Mouse (Mus musculus): Measurements from ENCODE around the gene Wwox. TPM values are rescaled to one million over a fixed set of nuclear protein-coding genes. Genes with fewer than 3 reads are reported as not detected.

Gene Wwox
- total RNA-seq, 2 experiments from 2014 or later = 14.2 to 14.3 TPM

DNA sequence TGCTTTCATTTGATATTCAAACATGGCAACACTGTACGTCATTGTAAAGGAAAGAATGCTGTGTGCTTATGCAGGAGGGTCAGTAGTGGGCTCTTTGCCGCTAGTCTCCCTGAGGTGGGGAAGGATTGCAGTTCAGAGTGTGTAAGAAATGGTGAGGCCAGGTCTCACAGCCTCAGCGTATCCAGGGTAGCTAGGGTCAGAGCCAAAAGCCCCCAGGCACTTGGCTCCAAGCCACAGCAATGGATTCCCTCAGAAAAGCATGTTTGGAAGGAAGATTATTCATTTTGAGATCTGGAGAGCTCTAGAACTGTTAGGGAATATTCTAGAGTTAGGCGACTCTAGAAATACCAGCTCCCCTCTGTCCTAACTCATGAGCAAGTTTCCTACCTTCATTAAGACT, 279.4 kb downstream of the Wwox start:
- Histone ChIP-seq H3K4me3 (no peak overlapping the region), H3K27ac (no peak overlapping the region)
- no peak for TF ChIP-seq CTCF (conservative IDR thresholded peaks at IDR 0.05)
- DNase-seq (ENCODE audit: low spot score in 2 of 2) = no peak

DNA sequence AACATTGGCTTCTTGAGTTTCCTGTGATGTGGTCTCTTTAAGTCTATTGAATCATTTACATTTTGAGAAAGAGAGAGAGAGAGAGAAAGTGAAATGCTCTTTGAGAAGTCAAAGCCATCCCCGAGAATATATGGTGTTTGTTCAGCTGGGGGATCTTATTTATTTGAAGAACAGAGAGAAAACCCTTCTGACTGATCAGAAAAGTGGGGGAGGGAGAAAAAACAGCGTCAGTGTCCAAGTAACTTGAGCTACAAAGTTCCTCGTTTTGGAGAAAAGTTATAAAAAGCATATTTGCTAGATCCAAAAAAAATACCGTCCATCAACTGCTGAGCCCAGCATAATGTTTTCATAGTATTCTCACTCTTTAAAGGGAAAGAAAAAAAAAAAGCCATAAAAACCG, 283.2 kb downstream of the Wwox start:
- Histone ChIP-seq H3K4me3 (no peak overlapping the region), H3K27ac (no peak overlapping the region)
- no peak for TF ChIP-seq CTCF (conservative IDR thresholded peaks at IDR 0.05)
- DNase-seq (ENCODE audit: low spot score in 2 of 2) = no peak

DNA sequence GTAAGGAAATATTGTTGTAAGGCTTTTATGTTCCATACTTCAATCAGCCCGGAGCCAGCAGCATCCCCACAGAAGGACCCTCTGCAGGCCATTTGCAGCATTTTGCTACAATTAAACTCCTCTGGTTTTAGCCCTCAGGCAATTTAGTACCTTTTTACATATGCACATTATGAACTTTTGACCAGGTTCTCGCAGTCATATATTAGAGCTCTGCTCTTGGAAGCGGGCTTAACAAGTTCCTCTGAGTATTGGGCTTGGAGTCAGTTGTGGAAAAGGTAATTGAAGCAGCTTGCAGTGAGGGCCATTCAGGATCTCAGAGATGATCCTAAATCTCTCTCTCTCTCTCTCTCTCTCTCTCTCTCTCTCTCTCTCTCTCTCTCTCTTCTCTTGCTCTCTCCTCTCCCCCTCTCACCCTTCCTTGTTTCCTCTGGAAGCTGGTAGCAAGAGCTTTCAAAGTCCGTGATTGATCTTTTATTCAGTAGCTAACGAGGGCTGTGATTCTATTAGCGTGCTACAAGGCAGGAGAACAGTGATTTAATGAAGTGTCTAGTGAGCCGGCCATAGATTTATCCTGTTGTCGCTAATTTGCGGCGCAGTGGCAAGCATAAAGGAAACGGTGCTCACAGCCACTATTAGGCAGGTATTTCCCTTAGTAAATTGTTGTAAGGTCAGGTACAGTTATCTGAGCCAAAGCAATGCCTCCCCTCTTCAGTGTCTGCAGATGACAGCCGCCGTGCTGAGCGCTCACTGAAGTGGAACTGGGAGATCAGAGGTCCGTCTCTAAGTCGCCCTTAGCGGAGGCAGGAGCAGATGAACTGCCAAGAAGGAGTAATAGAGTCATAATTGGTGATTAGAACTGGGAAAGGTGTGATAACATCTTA, 292.0 kb downstream of the Wwox start:
- no peak overlapping the region for H3K4me3 ChIP-seq
- no peak overlapping the region for H3K27ac ChIP-seq
- no peak for TF ChIP-seq CTCF (conservative IDR thresholded peaks at IDR 0.05)
- DNase-seq (ENCODE audit: low spot score in 2 of 2) = no peak

DNA sequence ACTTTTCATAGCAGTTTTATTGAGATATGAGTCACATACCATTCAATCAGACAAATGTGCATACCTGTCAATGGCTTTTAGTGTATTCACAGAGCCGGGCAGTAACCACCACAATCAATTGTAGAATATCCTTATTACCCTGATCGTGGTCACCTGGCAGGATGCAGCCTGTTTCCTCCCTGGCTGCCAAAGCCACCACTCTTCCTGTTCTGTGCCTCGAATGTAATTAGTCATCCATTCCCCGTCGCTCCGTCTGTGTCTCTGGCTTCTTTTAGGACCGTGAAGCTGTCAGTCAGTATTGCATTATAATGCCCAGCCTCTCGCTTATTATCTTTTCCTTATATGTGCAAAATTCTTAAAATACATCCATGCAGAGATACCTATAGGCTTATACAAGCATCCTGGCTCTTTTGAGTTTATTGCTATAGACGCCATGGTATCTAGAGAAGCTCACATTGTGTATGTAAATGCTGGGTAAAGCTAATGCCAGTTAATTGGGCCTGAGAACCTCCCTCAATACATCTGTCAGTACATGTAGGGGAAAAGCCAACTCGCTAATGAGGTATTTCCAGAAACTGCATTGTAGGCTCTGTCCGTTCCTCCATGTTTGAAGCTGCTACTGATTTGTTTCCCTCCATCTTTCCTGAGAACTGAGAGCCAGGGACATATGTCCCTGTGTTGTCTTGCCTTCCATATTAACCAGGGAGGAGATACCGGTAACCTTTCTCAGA, 303.9 kb downstream of the Wwox start:
- no peak for DNase-seq (ENCODE audit: low spot score in 2 of 2)
- H3K4me3 ChIP-seq = no peak overlapping the region
- TF ChIP-seq CTCF (conservative IDR thresholded peaks at IDR 0.05) = no peak
- H3K27ac ChIP-seq = no peak overlapping the region

DNA sequence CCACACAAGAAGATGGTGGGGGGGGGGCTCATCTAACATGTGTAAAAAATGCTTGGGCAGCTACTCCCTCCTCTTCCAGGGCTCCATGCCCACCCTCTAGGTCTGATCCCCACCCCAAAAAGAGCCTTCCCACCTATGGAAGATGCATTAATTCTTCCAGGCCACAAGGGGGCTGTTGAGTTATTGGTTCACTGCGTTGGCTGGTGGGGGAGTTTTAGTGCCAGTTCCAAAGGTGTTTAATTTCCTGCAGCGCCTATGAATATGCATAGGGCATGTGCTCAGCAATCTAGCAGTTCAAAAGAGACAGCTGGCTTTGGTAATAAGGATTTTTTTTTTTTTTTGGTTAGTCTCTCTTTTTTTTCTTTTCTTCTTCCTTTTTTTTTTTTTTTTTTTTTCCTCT, 306.9 kb downstream of the Wwox start:
- DNase-seq (ENCODE audit: low spot score in 2 of 2) = no peak
- H3K4me3 ChIP-seq = no peak overlapping the region
- TF ChIP-seq CTCF (conservative IDR thresholded peaks at IDR 0.05) = peak; percentile 46
- no peak overlapping the region for H3K27ac ChIP-seq

DNA sequence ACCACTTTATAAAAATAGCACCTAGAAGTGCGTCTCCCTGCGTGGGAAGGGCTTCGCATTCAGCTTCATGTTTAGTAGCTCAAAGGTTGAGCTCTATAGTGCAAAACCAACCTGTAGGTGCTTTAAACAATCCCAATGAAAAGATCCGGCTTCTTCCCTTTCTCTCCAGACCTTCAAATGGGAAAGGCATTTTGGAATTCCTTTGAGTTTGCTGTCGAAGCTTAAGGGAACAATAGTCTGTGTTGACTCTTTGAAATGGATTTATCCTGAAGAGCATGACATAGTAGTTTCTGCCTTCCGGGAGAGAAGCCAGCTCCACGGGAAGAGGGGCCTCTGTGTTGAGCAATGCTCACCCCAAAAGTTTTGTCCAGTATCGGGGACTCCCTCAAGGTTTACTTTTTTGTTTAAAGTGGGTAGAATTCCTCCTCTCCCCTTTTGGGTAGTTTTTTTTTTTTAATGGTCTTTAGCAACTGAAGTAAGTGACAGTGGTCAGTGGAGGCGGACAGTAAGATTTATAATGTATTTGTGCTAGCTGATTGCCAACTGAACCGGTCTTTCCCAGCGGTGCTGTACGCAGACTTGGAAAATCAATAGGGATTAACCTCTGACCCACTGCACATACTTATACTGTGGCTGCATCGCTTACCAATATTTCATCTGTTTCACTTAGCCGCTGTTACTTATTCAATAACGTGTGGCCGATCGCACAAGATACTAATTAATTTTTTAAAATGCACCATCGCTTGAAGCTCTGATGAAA, 312.1 kb downstream of the Wwox start:
- H3K4me3 ChIP-seq = no peak overlapping the region
- TF ChIP-seq CTCF (conservative IDR thresholded peaks at IDR 0.05) = no peak

DNA sequence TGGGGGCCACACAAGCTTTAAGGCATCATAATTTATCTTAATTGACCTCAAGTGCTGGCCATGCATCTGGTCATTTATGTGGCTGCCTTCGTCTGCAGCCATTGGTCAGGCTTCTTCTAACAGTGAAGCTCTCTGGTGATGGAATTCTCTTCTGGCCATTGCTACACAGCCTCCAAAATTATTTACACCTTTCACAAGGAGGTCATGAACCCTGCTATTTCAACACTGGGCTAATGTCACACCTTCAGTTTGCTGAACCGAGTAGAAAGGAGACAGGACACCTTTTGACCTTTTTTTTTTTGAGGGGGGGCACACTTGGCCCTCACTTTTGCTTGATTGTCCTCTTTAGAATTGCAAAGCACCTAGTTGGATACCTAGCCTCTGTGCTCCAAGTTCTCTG, 320.2 kb downstream of the Wwox start:
- TF ChIP-seq CTCF (conservative IDR thresholded peaks at IDR 0.05) = no peak
- H3K4me3 ChIP-seq = no peak overlapping the region

More for the DNA sequence above, 312.1 kb downstream of the Wwox start:
- no peak overlapping the region for H3K27ac ChIP-seq
- DNase-seq (ENCODE audit: low spot score in 2 of 2) = no peak

DNA sequence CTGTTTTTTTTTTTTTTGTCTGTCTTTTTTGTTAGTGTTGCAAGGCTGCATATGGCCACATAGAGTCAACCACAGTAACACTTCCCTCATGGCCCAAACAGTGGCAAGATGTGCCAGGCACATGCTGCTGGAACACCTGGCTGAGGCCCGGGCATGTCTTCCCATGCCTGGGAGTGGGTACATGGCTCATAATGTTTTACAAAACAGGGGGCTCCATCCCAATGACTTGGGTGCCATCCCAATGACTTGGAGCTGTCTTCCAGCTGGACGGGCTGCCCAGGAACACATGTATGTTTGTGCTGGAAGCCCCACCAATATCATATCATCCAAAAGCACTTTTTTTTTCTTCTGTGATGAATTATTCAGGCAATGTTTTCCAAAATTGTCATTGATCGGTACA, 329.1 kb downstream of the Wwox start:
- TF ChIP-seq CTCF (conservative IDR thresholded peaks at IDR 0.05) = no peak
- no peak overlapping the region for H3K4me3 ChIP-seq
- H3K27ac ChIP-seq = no peak overlapping the region
- DNase-seq (ENCODE audit: low spot score in 2 of 2) = no peak

More for the DNA sequence above, 320.2 kb downstream of the Wwox start:
- H3K27ac ChIP-seq = no peak overlapping the region
- DNase-seq (ENCODE audit: low spot score in 2 of 2) = no peak

DNA sequence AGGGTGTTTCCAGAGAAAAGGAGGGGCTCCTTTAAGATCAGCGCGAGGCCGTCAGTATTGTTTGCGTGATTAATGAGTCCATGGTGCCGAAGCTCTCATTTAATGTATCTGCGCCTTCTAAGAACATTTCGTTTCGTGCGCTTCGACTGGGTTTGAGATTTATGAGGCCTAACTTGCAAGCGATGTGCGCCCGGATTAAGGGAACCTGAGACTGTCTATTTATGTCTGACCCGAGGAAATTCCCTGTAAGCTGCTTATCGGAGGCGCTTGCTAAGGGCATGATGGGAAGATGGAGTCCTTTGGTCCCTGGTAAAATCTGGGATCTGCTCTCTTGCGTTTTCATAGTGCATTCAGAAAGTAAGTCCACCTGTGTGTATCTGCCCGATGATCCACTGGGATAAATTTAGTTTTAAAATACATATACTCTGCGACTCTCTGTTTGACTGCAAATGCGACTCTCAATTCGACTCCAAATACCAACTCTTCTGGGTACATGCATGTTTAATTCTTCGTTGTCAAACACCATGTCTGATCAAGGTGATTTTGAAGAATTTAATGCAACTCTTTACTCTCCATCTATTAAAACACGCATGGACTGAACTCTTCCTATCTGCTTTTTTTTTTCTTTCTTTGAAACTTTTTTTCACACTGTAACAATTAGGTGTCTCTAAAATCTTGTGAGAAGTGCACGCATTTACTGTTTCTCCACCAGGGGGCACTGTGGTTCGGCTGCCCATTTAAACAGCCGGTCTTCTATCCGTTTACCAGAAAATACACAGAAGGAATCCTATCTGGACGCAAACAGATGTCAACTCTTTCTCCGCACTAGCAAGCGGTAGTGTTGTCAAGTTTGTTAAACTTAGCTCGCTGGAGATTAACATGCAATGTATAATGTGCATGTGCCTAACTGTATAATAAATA, 331.7 kb downstream of the Wwox start:
- H3K4me3 ChIP-seq = no peak overlapping the region
- no peak overlapping the region for H3K27ac ChIP-seq
- peak; percentile 61 to 80 for DNase-seq (ENCODE audit: low spot score in 2 of 2)
- peak; percentile 99 for TF ChIP-seq CTCF (conservative IDR thresholded peaks at IDR 0.05)

DNA sequence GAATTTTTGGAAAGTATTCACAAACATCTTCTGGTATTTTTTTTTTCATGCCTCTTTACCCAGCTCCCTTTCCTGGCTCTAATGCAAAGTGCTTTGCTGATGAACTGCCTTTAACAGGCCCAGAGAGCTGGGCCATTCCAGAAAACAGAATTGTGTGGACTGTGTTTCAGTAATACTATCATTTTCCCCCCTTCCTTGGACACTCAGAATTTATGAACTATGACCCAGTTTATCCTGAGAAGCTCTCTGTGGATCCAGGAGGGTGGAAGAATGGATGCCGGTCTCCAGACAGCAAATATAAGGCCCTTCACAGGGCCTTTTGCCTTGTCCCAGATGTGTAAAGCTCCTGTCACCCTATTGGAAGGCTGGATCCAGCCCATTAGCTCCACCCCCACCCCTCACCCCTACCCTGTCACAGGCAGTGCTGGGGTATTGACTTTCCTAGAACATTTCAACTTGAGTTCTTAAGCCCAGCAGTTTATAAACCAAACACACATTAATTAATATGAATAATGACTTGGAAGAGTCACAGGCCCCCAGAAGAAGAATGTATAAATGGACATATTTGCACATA, 332.9 kb downstream of the Wwox start:
- H3K4me3 ChIP-seq = no peak overlapping the region
- DNase-seq (ENCODE audit: low spot score in 2 of 2) = no peak
- TF ChIP-seq CTCF (conservative IDR thresholded peaks at IDR 0.05) = no peak
- H3K27ac ChIP-seq = no peak overlapping the region

DNA sequence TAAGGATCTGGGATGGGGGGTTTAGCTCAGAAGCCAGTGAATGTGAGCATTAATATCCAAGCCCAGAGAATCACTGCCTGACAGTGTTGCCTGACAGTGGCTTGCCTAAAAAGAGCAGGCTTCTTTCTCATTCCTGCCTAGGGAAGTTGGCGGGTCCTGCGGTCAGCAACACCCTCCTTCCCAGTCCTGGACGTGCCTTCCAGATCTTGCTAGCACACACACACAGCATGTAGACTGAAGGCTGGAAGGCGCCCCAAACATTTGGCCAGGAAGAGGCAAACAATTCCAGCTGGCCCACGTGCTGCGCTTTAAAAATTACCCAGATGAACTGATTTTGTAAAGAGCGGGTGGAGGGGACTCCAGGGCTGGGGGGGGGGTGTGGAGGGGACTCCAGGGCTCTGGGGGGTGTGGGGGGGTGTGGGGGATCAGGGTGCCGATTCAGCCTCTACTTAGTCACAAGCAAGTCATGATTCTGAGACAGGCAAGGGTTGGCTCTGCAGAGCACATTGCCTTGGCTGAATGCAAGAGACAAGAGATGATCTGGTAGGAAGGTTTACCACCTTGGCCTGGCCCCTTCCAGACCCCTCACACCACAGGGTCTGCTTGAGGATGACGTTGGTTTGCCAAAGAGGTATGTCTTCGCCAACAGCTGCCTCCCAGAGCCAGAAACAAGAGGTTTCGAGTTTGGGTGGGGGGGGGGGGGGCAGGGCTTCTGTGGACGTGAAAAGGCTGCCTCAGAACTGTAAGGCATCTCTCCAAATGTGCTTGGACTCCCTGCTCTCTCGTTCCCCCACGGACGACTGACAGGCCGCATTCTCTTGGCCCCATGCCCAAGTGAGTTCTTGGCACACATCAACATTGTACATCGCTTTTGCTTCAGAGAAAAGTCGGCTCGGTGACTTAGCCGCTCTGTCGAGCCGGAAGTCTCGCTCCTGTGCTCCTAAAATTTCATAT, 334.3 kb downstream of the Wwox start:
- no peak overlapping the region for H3K27ac ChIP-seq
- H3K4me3 ChIP-seq = peak overlapping the region; percentile 4; the same call in 1 of the 2 replicates
- peak; percentile 8 to 22 for DNase-seq (ENCODE audit: low spot score in 2 of 2)
- no peak for TF ChIP-seq CTCF (conservative IDR thresholded peaks at IDR 0.05)

Measured in layer of hippocampus, adult 2 months (tissue).